Mouse (Mus musculus): Measurements from ENCODE around the gene Rab11b. TPM values are rescaled to one million over a fixed set of nuclear protein-coding genes. Genes with fewer than 3 reads are reported as not detected.

Gene Rab11b
- polyA plus RNA-seq, 1 experiment from 2014 or later = 88.9 TPM

GRCm38 (mm10) chr17:33799277-33799676 lies 38.9 kb upstream of the Rab11b start:
- no peak for ATAC-seq
- Histone ChIP-seq H3K27ac (ENCODE audit: low read depth) (no peak overlapping the region), H3K27me3 (ENCODE audit: insufficient read depth, low read length) (no peaks in the 10 kb centered on the region), H3K9ac (replicated peaks) (no peak overlapping the region), H3K9me3 (ENCODE audit: low read length) (no peaks in the 10 kb centered on the region), H3K4me2 (ENCODE audit: low read depth, low read length) (no peak overlapping the region), H3K4me3 (ENCODE audit: low read depth, low read length) (no peak overlapping the region), H3K4me1 (ENCODE audit: insufficient read depth) (no peaks in the 10 kb centered on the region), H3K36me3 (replicated peaks; ENCODE audit: insufficient read depth, low read length) (no peaks in the 10 kb centered on the region)
- TF ChIP-seq CTCF (IDR thresholded peaks at IDR 0.05; ENCODE audit: low read depth) = no peak
- TF ChIP-seq EP300 (IDR thresholded peaks at IDR 0.05; ENCODE audit: low read depth) = no peak
- no peak for DNase-seq
- WGBS (ENCODE audit: insufficient replicate concordance) = 14% methylated on average over 1 of the region's 1 CpGs

DNA sequence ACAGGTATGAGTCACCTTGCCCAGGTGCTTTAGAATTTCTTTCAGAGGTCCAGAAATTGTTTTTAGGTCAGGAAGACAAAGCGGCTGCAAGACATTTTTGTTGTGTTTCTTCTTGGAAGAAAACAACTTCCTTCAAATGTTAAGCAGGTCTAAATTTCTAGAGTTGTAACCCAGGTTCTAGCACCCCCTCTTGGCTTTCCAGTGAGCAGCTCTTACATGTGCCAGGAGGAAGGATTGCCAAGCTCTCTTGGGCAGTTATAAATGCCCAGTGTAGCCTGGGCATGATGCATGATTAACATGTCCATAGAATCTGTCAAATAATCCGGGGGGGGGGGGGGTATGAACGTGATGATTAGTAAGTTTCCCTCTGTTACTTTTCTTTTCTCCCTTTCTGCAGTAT lies 38.0 kb upstream of the Rab11b start:
- ATAC-seq (no peak), DNase-seq (no peak)
- Histone ChIP-seq H3K27ac (ENCODE audit: low read depth) (no peak overlapping the region), H3K4me2 (ENCODE audit: low read depth, low read length) (no peak overlapping the region), H3K4me1 (ENCODE audit: insufficient read depth) (no peaks in the 10 kb centered on the region), H3K27me3 (ENCODE audit: insufficient read depth, low read length) (no peaks in the 10 kb centered on the region), H3K36me3 (replicated peaks; ENCODE audit: insufficient read depth, low read length) (no peaks in the 10 kb centered on the region), H3K9ac (replicated peaks) (no peak overlapping the region), H3K4me3 (ENCODE audit: low read depth, low read length) (no peak overlapping the region), H3K9me3 (ENCODE audit: low read length) (no peaks in the 10 kb centered on the region)
- TF ChIP-seq EP300 (IDR thresholded peaks at IDR 0.05; ENCODE audit: low read depth) (no peak), CTCF (IDR thresholded peaks at IDR 0.05; ENCODE audit: low read depth) (peak; percentile 56)
- WGBS (ENCODE audit: insufficient replicate concordance) = 40% methylated on average over 3 of the region's 3 CpGs

- Histone ChIP-seq H3K9ac (replicated peaks) (no peak overlapping the region), H3K27me3 (ENCODE audit: insufficient read depth, low read length) (no peaks in the 10 kb centered on the region), H3K4me1 (ENCODE audit: insufficient read depth) (peaks cover 2% of the 10 kb centered on the region; the same call in 1 of the 2 replicates), H3K36me3 (replicated peaks; ENCODE audit: insufficient read depth, low read length) (no peaks in the 10 kb centered on the region), H3K27ac (ENCODE audit: low read depth) (no peak overlapping the region), H3K4me2 (ENCODE audit: low read depth, low read length) (no peak overlapping the region), H3K4me3 (ENCODE audit: low read depth, low read length) (no peak overlapping the region), H3K9me3 (ENCODE audit: low read length) (no peaks in the 10 kb centered on the region)
- no peak for DNase-seq
- TF ChIP-seq EP300 (IDR thresholded peaks at IDR 0.05; ENCODE audit: low read depth) (peak; percentile 76), CTCF (IDR thresholded peaks at IDR 0.05; ENCODE audit: low read depth) (no peak)
- 34% methylated on average over 4 of the region's 4 CpGs for WGBS (ENCODE audit: insufficient replicate concordance)
- ATAC-seq = peak; percentile 67
Observed at GRCm38 (mm10) chr17:33788732-33789131, 28.4 kb upstream of the Rab11b start.

DNA sequence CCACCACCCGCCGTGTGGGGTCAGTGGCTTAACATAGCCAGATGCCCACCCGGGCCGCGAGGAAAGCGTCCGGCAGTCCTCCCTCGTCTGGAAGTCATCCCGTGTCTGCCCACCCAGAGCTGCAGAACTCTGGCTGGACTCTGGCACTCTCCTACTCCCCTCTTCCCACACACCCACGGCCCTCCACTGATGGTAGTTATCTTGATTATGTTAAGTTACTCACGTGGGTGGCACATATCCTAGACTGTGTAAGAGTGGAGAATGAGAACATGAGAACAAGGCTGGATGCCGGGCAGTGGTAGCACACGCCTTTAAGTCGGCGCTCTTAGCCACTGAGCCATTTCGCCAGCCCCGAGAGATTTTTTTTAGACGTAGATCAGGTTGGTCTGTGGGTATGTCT lies 26.0 kb upstream of the Rab11b start:
- TF ChIP-seq CTCF (IDR thresholded peaks at IDR 0.05; ENCODE audit: low read depth) (no peak), EP300 (IDR thresholded peaks at IDR 0.05; ENCODE audit: low read depth) (no peak)
- Histone ChIP-seq H3K4me1 (ENCODE audit: insufficient read depth) (peaks cover 23% of the 10 kb centered on the region), H3K9me3 (ENCODE audit: low read length) (no peaks in the 10 kb centered on the region), H3K36me3 (replicated peaks; ENCODE audit: insufficient read depth, low read length) (no peaks in the 10 kb centered on the region), H3K9ac (replicated peaks) (no peak overlapping the region), H3K27me3 (ENCODE audit: insufficient read depth, low read length) (no peaks in the 10 kb centered on the region), H3K4me3 (ENCODE audit: low read depth, low read length) (no peak overlapping the region), H3K27ac (ENCODE audit: low read depth) (no peak overlapping the region), H3K4me2 (ENCODE audit: low read depth, low read length) (no peak overlapping the region)
- DNase-seq (no peak), ATAC-seq (no peak)
- 75% methylated on average over 18 of the region's 18 CpGs for WGBS (ENCODE audit: insufficient replicate concordance)

GRCm38 (mm10) chr17:33784939-33785338 lies 24.6 kb upstream of the Rab11b start:
- no peaks in the 10 kb centered on the region for H3K9me3 ChIP-seq (ENCODE audit: low read length)
- DNase-seq (no peak), ATAC-seq (no peak)
- WGBS (ENCODE audit: insufficient replicate concordance) = 65% methylated on average over 2 of the region's 2 CpGs
- TF ChIP-seq EP300 (IDR thresholded peaks at IDR 0.05; ENCODE audit: low read depth) (no peak), CTCF (IDR thresholded peaks at IDR 0.05; ENCODE audit: low read depth) (no peak)
- no peaks in the 10 kb centered on the region for H3K36me3 ChIP-seq (replicated peaks; ENCODE audit: insufficient read depth, low read length)
- H3K27ac ChIP-seq (ENCODE audit: low read depth) = no peak overlapping the region
- H3K9ac ChIP-seq (replicated peaks) = no peak overlapping the region
- H3K4me3 ChIP-seq (ENCODE audit: low read depth, low read length) = no peak overlapping the region
- no peaks in the 10 kb centered on the region for H3K27me3 ChIP-seq (ENCODE audit: insufficient read depth, low read length)
- H3K4me1 ChIP-seq (ENCODE audit: insufficient read depth) = peaks cover 37% of the 10 kb centered on the region
- H3K4me2 ChIP-seq (ENCODE audit: low read depth, low read length) = no peak overlapping the region

DNA sequence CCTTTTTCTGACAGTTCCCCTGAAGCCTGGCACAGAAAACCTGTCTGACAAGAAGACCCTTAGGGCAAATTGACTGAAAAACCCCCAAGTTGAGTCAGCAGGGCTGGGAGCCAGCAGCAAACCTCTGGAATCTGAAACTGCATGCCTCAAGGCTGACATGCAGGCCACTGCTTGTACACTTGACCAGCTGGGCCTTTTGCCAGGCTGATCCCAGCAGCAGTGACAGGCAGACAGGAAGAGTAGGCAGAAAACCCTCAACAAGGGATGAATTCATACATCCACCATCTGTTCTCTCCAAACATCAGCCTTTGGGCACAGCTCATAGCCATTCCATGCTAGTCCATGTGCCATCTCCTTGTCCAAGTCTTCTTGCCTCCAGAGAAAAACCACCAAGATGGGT lies 23.1 kb upstream of the Rab11b start:
- Histone ChIP-seq H3K27me3 (ENCODE audit: insufficient read depth, low read length) (no peaks in the 10 kb centered on the region), H3K4me1 (ENCODE audit: insufficient read depth) (peaks cover 49% of the 10 kb centered on the region), H3K9me3 (ENCODE audit: low read length) (no peaks in the 10 kb centered on the region), H3K4me3 (ENCODE audit: low read depth, low read length) (no peak overlapping the region), H3K27ac (ENCODE audit: low read depth) (0 out of 2 replicates have a peak overlapping the region, but pooled peaks have one; percentile 29), H3K36me3 (replicated peaks; ENCODE audit: insufficient read depth, low read length) (peaks cover 1% of the 10 kb centered on the region), H3K4me2 (ENCODE audit: low read depth, low read length) (no peak overlapping the region), H3K9ac (replicated peaks) (no peak overlapping the region)
- TF ChIP-seq EP300 (IDR thresholded peaks at IDR 0.05; ENCODE audit: low read depth) = no peak
- no peak for TF ChIP-seq CTCF (IDR thresholded peaks at IDR 0.05; ENCODE audit: low read depth)
- peak; percentile 63 for DNase-seq
- no peak for ATAC-seq

- 39% methylated on average over 4 of the region's 4 CpGs for WGBS (ENCODE audit: insufficient replicate concordance)
- Histone ChIP-seq H3K9me3 (ENCODE audit: low read length) (no peaks in the 10 kb centered on the region), H3K4me1 (ENCODE audit: insufficient read depth) (peaks cover 55% of the 10 kb centered on the region), H3K9ac (replicated peaks) (peak overlapping the region; percentile 77), H3K4me2 (ENCODE audit: low read depth, low read length) (peak overlapping the region; percentile 91), H3K4me3 (ENCODE audit: low read depth, low read length) (peak overlapping the region; percentile 65), H3K36me3 (replicated peaks; ENCODE audit: insufficient read depth, low read length) (peaks cover 15% of the 10 kb centered on the region), H3K27ac (ENCODE audit: low read depth) (peak overlapping the region; percentile 96), H3K27me3 (ENCODE audit: insufficient read depth, low read length) (no peaks in the 10 kb centered on the region)
- no peak for DNase-seq
- no peak for ATAC-seq
- TF ChIP-seq CTCF (IDR thresholded peaks at IDR 0.05; ENCODE audit: low read depth) = peak; percentile 34
- no peak for TF ChIP-seq EP300 (IDR thresholded peaks at IDR 0.05; ENCODE audit: low read depth)
Observed at GRCm38 (mm10) chr17:33782067-33782466, 21.7 kb upstream of the Rab11b start.

Measured in liver, postnatal 0 days (tissue).